Mouse (Mus musculus) MEL (cell line): Measurements from ENCODE around the gene Sowahb.

ENCODE experiments used
- CTCF ChIP-seq, 3 experiments: IDR thresholded peaks in 2 of 3; conservative IDR thresholded peaks in 1 of 3; 2 replicates each; pipeline ENCODE4 v1.5.1; 2011 to 2012; ENCODE audit warnings: low read length in 3 of 3, low read depth in 2 of 3, mild to moderate bottlenecking in 2 of 3, improper control_type of control experiment in 1 of 3, inconsistent platforms in 1 of 3, mixed read lengths in 1 of 3, moderate library complexity in 1 of 3; ENCODE audit not compliant: control insufficient read depth in 1 of 3, insufficient read depth in 1 of 3, poor library complexity in 1 of 3, severe bottlenecking in 1 of 3
- ETS1 ChIP-seq: IDR thresholded peaks from 2 replicates; pipeline ENCODE4 v1.6.1; 2012; ENCODE audit warnings: low read depth, mild to moderate bottlenecking, inconsistent platforms, low read length, improper control_type of control experiment, moderate library complexity
- GATA1 ChIP-seq: IDR thresholded peaks from 2 replicates; pipeline ENCODE4 v1.6.1; 2011; ENCODE audit warnings: low read depth, low read length, improper control_type of control experiment
- HCFC1 ChIP-seq: IDR thresholded peaks from 2 replicates; pipeline ENCODE4 v1.6.1; 2012; ENCODE audit warnings: low read depth, mild to moderate bottlenecking, inconsistent platforms, low read length, improper control_type of control experiment, moderate library complexity
- MYC ChIP-seq: IDR thresholded peaks from 2 replicates; pipeline ENCODE4 v1.6.1; 2011; ENCODE audit warnings: low read depth, mild to moderate bottlenecking, low read length, improper control_type of control experiment, moderate library complexity
- POLR2A ChIP-seq, 2 experiments: IDR thresholded peaks; 2 replicates each; pipeline ENCODE4 v1.6.1; 2011 to 2012; ENCODE audit warnings: low read length in 2 of 2, mild to moderate bottlenecking in 2 of 2, control low read depth in 1 of 2, improper control_type of control experiment in 1 of 2, low read depth in 1 of 2, moderate library complexity in 1 of 2; ENCODE audit not compliant: control insufficient read depth in 1 of 2, insufficient read depth in 1 of 2, poor library complexity in 1 of 2
- SMC3 ChIP-seq: IDR thresholded peaks from 2 replicates; pipeline ENCODE4 v1.6.1; 2011; ENCODE audit warnings: low read depth, low read length, improper control_type of control experiment
- UBTF ChIP-seq: IDR thresholded peaks from 2 replicates; pipeline ENCODE4 v1.6.1; 2012; ENCODE audit warnings: low read depth, mild to moderate bottlenecking, inconsistent platforms, low read length, improper control_type of control experiment, moderate library complexity, borderline replicate concordance; ENCODE audit not compliant: insufficient read depth
- ZKSCAN1 ChIP-seq: IDR thresholded peaks from 2 replicates; pipeline ENCODE4 v1.6.1; 2012; ENCODE audit warnings: low read depth, mild to moderate bottlenecking, inconsistent platforms, low read length, improper control_type of control experiment, moderate library complexity
- ZNF384 ChIP-seq: IDR thresholded peaks from 2 replicates; pipeline ENCODE4 v1.6.1; 2012; ENCODE audit warnings: low read depth, mild to moderate bottlenecking, inconsistent platforms, low read length, improper control_type of control experiment

DNA sequence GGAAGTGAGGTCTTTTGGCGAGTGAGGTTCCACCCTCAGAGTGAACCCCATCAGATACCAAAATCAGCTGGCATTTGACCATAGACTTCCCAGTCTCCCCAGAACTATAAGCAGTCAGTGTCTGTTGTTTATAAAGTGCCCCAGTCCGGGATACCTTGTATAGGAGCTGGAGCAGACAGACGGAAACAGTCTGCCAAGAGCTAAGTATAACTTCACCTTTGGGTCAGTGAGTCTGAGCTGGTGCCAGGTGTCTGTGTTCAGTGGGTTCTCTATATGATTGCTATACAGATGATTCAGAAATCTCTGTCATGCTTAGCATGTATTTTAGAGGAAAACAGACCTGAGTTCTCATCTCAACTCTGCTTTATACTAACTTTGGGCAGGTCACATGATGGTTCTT, 52.7 kb downstream of the Sowahb start:
- TF ChIP-seq CTCF (IDR thresholded peaks at IDR 0.05 in 2 of 3, conservative IDR thresholded peaks at IDR 0.05 in 1 of 3; ENCODE audit: control insufficient read depth in 1 of 3, insufficient read depth in 1 of 3, low read depth in 2 of 3, low read length in 3 of 3, poor library complexity in 1 of 3, severe bottlenecking in 1 of 3): no peak
- TF ChIP-seq UBTF: no peak
- no peak for TF ChIP-seq ZNF384
- no peak for TF ChIP-seq POLR2A (IDR thresholded peaks at IDR 0.05; ENCODE audit: control insufficient read depth in 1 of 2, insufficient read depth in 1 of 2, low read depth in 1 of 2, low read length in 2 of 2, poor library complexity in 1 of 2)
- no peak for TF ChIP-seq GATA1
- no peak for TF ChIP-seq HCFC1
- no peak for TF ChIP-seq ETS1
- no peak for TF ChIP-seq MYC
- TF ChIP-seq ZKSCAN1: no peak
- TF ChIP-seq SMC3: no peak
